Mouse (Mus musculus): ENCODE measurements around the gene Reep3. TPM values are rescaled to one million over a fixed set of nuclear protein-coding genes. Genes with fewer than 3 reads are reported as not detected.

The Reep3 gene
- polyA plus RNA-seq, 1 experiment from 2014 or later, result 46.0 TPM

DNA sequence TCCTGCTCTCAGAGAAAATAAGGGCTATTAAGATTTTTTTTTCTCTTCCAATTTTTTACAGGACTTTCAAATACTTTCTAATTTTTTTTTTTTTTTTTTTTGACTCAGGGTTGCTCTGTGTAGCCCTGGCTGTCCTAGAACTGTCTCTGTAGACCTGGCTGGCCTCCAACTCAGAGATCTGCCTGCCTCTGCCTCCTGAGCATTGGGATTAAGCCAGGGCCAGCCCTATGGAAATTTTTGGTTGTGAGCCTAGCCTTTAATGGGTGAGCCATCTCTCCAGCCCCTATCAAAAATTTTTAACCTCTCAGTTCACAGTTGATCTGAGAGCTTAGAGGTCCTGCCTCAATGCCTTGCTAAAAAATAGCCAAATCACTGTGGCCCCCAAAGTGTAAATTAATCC lies 39.5 kb downstream of the Reep3 start:
- no peak overlapping the region for H3K27ac ChIP-seq (replicated peaks)
- no peak overlapping the region for H3K4me2 ChIP-seq (replicated peaks)
- H3K27me3 ChIP-seq, result no peaks in the 10 kb centered on the region
- H3K9me3 ChIP-seq, result no peaks in the 10 kb centered on the region
- no peak for ATAC-seq (ENCODE audit: low FRiP score, low read depth)
- H3K9ac ChIP-seq (replicated peaks), result no peak overlapping the region
- H3K36me3 ChIP-seq, result no peaks in the 10 kb centered on the region
- peaks cover 31% of the 10 kb centered on the region for H3K4me1 ChIP-seq
- H3K4me3 ChIP-seq, result no peak overlapping the region

DNA sequence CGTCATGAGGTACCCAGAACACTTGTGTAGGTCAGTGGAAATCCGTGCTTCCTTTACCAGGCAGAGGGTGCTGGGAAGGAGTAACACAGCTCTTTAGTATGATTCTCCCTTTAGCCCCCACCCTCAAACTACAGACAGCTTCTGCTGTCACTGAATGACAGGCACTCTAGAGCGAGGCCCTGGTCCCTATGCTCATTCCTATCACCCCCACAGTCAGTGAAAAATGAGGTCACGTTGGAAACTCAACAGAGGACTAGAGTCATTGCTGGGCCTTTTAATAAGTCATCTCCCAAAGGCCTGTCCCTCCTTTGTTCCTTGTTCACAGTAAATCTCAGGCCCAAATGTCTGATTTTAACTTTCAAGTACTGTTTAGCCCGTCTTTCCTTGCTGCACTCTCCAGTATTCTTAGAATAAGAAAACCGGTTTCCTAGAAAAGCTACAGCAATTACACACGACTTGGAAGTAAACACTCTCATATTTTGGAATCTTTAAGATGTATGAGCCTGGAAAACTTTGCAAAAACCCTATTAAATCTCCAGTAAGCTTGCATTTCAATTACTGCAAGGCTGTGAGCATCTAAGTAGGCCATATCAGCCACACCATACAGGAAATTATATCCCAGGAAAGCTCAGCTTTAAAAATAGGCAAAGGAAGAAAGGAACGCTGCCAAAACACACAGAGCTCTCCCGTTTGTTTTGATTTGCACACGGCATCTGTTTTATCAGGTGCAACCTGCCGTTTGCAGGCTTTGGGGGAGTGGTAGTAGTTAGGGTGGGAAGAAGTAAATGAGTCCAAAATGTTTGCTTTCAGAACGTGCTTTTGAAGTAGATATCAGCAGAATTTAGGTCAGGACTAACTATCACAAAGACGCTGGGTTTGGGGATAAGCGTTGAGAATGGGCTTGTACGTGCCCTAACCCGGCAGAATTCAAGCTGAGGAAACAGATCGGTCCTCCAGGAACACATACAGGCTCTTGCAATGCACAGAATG lies 40.6 kb downstream of the Reep3 start:
- ATAC-seq (ENCODE audit: low FRiP score, low read depth), result no peak
- 73% methylated on average over 17 of the region's 17 CpGs for WGBS
- Histone ChIP-seq H3K27me3 (no peaks in the 10 kb centered on the region), H3K4me3 (no peak overlapping the region), H3K4me1 (peaks cover 27% of the 10 kb centered on the region), H3K4me2 (replicated peaks) (no peak overlapping the region), H3K9me3 (no peaks in the 10 kb centered on the region), H3K27ac (replicated peaks) (no peak overlapping the region; the same call in none of the 2 replicates), H3K36me3 (no peaks in the 10 kb centered on the region), H3K9ac (replicated peaks) (no peak overlapping the region)

DNA sequence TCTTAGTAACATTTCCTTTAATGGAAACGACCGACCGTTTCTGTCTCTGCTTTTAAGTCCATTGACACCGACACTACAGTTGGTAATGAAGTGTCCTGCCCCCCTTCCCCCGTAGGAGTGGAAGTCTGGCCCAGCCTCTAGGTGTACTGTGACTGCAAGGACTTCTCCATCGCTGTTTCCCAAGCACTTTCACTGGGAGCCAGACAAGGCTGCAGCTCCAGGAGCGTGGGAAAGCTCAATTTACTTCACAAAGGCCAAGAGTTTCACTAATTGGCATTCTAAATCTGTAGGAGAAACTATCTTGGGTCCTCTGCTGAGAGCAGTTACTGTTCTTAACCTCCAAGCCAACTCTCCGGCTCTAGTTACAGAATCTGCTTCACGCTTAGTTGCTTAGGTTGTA lies 43.3 kb downstream of the Reep3 start:
- WGBS, result 17% methylated on average over 9 of the region's 9 CpGs
- Histone ChIP-seq H3K4me1 (peaks cover 31% of the 10 kb centered on the region), H3K9me3 (no peaks in the 10 kb centered on the region), H3K36me3 (no peaks in the 10 kb centered on the region), H3K4me2 (replicated peaks) (no peak overlapping the region), H3K4me3 (no peak overlapping the region), H3K27me3 (no peaks in the 10 kb centered on the region), H3K9ac (replicated peaks) (no peak overlapping the region), H3K27ac (replicated peaks) (0 out of 2 replicates have a peak overlapping the region, but pooled peaks have one; percentile 39)
- no peak for ATAC-seq (ENCODE audit: low FRiP score, low read depth)

DNA sequence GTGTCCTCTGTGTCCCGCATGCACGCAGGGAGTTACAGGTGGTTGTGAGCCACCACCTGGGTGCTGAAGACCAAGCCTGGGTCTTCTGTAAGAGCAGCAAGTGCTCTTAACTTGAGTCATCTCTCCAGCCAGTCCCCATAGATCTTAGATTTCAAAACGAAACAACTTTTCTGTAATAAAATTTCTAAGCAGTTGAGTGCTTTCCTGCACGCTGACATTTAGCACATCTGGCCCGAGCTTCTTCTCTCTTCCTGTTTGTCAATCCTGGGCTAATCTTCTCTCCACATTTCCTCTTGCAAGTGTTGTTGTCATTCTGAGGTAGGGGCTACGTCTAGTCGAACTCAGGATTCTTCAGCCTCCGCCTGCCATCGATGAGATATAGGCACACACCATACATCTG lies 44.3 kb downstream of the Reep3 start:
- no peak overlapping the region for H3K9ac ChIP-seq (replicated peaks)
- H3K27me3 ChIP-seq, result no peaks in the 10 kb centered on the region
- 81% methylated on average over 9 of the region's 9 CpGs for WGBS
- ATAC-seq (ENCODE audit: low FRiP score, low read depth), result no peak
- no peak overlapping the region for H3K4me3 ChIP-seq
- H3K36me3 ChIP-seq, result no peaks in the 10 kb centered on the region
- no peaks in the 10 kb centered on the region for H3K9me3 ChIP-seq
- no peak overlapping the region for H3K4me2 ChIP-seq (replicated peaks)
- H3K27ac ChIP-seq (replicated peaks), result 0 out of 2 replicates have a peak overlapping the region, but pooled peaks have one; percentile 22
- H3K4me1 ChIP-seq, result peaks cover 29% of the 10 kb centered on the region

DNA sequence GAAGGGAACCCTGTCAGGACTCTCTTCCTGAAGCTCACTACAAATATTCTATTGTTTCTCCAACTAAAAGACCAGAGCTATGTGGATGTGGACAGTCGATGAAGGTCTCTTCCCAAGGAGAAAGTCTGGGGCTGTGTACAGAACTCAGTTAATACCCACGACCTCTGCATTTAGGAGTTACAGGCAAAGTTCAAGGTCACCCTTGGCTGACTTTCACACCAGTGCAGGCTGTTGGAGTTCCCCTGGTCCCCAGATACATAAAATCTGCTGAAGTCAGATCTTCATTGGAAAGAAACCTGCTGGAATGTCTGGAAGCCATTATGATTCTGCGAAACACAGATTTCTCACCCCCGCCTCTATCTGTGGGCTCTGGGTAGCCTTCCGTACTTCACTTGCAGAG lies 45.3 kb downstream of the Reep3 start:
- H3K27ac ChIP-seq (replicated peaks), result no peak overlapping the region
- no peak for ATAC-seq (ENCODE audit: low FRiP score, low read depth)
- no peak overlapping the region for H3K9ac ChIP-seq (replicated peaks)
- H3K27me3 ChIP-seq, result no peaks in the 10 kb centered on the region
- no peaks in the 10 kb centered on the region for H3K36me3 ChIP-seq
- no peaks in the 10 kb centered on the region for H3K9me3 ChIP-seq
- H3K4me2 ChIP-seq (replicated peaks), result no peak overlapping the region
- H3K4me3 ChIP-seq, result no peak overlapping the region
- peaks cover 33% of the 10 kb centered on the region for H3K4me1 ChIP-seq
- WGBS, result 73% methylated on average over 5 of the region's 5 CpGs

DNA sequence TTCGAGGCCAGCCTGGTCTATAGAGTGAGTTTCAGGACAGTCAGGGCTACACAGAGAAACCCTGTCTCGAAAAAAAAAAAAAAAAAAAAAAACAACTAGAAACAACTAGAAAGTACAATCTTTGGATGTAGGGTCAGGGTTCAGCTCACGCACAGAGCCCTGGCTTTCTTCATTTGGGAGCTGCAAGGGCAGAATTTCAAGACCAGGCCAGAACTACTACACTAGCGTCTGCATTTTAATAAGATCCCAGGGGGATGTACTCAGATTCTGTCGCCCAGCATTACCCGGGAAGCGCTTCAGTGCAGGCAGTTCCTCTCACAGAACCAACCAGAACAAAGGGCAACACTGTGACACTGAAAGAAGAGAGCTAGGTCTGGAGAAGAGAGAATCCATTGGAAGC lies 46.0 kb downstream of the Reep3 start:
- no peak for ATAC-seq (ENCODE audit: low FRiP score, low read depth)
- Histone ChIP-seq H3K9me3 (no peaks in the 10 kb centered on the region), H3K9ac (replicated peaks) (no peak overlapping the region), H3K4me2 (replicated peaks) (no peak overlapping the region), H3K4me3 (no peak overlapping the region), H3K4me1 (peaks cover 33% of the 10 kb centered on the region), H3K36me3 (no peaks in the 10 kb centered on the region), H3K27ac (replicated peaks) (no peak overlapping the region), H3K27me3 (no peaks in the 10 kb centered on the region)
- 72% methylated on average over 6 of the region's 7 CpGs for WGBS

DNA sequence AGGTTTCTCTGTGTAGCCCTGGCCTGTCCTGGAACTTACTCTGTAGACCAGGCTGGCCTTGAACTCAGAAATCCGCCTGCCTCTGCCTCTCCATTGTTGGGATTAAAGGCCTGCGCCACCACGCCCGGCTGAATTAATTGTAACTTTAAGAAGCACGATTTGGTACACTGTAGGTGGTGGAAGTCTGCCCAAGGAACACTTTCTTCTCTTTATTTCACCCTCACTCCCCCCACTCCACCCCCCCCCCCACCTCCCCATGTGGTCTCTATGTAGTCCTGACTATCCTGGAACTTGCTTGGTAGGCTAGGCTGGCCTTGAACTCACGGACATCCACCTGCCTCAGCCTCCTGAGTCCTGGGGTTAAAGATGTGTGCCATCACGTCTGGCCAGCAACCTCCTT lies 47.1 kb downstream of the Reep3 start:
- H3K36me3 ChIP-seq, result no peaks in the 10 kb centered on the region
- no peak overlapping the region for H3K9ac ChIP-seq (replicated peaks)
- ATAC-seq (ENCODE audit: low FRiP score, low read depth), result no peak
- no peak overlapping the region for H3K4me3 ChIP-seq
- 88% methylated on average over 7 of the region's 7 CpGs for WGBS
- no peak overlapping the region for H3K27ac ChIP-seq (replicated peaks)
- H3K4me2 ChIP-seq (replicated peaks), result no peak overlapping the region
- H3K9me3 ChIP-seq, result no peaks in the 10 kb centered on the region
- peaks cover 39% of the 10 kb centered on the region for H3K4me1 ChIP-seq
- H3K27me3 ChIP-seq, result no peaks in the 10 kb centered on the region

DNA sequence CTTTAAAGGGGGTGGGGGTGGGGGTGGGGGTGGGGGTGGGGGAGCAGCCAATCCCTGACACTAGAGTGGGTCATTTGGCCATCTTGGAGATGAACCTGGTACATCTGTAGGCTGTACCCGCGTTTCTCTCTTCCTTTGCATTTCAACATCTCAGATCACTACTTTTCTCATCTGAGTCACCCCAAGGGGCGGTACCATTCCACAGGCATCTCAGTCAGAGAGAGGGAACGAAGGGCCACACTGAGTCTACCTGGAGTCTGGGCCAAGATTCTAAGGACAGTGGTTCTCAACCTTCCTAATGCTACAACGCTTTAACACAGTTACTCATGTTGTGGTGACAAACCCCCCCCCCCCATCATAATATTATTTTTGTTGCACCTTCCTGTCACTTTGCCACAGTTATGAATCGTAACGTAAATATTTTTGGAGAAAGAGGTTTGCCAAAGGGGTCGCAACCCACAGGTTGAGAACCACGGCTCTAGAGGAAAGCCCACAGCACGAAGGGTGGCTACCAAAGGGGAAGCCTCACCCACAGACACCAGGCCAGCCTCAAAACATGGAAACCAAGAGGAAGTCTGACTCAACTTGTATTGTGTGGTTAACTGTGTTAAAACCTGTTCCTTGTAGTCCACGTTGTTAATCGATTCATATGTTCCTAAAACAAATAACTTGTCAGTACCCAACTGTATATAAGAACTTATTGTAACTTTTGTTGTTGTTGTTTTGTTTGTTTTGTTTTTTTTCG lies 47.7 kb downstream of the Reep3 start:
- Histone ChIP-seq H3K36me3 (no peaks in the 10 kb centered on the region), H3K27ac (replicated peaks) (no peak overlapping the region), H3K4me2 (replicated peaks) (no peak overlapping the region), H3K9me3 (no peaks in the 10 kb centered on the region), H3K4me3 (no peak overlapping the region), H3K9ac (replicated peaks) (no peak overlapping the region), H3K27me3 (no peaks in the 10 kb centered on the region), H3K4me1 (peaks cover 36% of the 10 kb centered on the region)
- no peak for ATAC-seq (ENCODE audit: low FRiP score, low read depth)
- WGBS, result 91% methylated on average over 13 of the region's 13 CpGs

DNA sequence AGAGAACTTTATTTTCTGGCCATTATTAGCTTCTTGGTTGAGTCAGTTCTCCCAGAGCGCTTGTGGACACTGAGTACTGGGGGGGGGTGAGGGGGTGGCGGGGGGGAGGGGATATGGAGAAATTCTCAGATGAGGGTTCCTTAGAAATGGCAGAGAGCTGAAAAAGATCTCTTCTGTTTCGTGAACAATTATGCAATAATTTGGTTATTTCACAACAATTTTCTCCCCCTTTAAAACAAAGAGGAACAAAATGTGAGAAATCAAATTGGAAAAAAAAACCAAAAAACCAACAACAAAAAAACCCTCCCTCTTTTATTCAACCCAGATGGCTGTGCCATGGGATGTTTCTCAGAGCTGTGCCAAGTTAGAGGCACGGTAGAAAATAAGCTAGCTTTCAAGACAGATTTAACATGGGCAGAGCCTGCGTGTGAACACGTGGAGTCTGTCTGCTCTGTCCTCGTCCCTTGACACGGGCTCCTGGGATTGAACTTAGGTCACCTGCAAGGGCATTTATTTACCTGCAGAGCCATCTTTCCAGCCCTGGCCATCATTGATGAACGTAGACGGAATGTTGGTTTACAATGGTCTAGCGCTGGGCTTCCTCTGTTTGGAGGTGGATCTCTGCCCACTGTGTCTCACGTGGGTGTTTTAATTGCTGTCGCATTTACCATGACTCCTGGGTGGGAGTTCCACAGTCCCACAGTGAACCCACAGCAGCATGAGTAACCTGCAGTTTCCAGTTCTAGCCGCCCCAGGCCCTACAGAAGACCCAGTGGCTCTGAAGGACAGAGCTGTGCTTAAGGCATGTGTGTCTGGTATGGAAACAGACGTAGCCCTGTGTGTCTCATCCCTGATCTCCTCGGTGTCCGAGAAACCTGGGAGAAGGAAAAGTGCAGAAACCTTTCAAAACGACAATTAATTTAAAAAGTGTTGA lies 48.8 kb downstream of the Reep3 start:
- Histone ChIP-seq H3K9me3 (no peaks in the 10 kb centered on the region), H3K9ac (replicated peaks) (no peak overlapping the region), H3K36me3 (no peaks in the 10 kb centered on the region), H3K4me3 (no peak overlapping the region), H3K4me2 (replicated peaks) (no peak overlapping the region), H3K27ac (replicated peaks) (no peak overlapping the region), H3K4me1 (peaks cover 28% of the 10 kb centered on the region), H3K27me3 (no peaks in the 10 kb centered on the region)
- WGBS, result 90% methylated on average over 18 of the region's 18 CpGs
- ATAC-seq (ENCODE audit: low FRiP score, low read depth), result no peak

DNA sequence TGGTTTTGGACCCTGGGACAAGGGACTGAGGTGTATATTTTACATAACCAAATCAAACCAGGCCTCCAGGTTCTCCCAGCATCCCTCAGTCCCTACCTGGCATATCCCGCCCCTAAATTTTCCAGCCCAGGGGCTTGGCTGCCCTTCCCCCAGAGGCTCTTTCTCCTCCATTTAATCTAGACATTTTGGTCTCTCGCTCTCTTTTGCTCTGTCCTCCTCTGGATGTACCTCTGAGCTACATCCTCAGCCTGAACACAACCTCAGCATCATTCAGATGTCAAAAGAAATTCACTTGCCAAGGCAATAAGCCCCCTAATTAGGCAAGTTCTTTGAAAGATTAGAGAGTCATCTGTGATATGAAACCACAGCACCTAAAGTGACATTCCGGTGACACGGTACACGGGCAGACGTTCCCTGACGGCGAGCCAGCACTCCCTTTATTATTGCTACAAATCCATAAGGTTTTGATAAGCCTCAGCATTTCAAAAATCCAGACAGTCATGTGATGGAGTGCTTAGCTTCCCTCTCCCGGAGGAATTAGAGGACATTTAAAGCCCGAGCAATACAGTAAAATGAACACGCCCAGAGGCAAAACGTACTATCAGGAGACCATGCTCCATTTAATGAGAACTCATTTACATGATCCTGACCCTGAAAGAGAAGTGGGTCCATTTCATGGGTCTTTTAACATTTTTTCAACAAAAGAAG lies 51.4 kb downstream of the Reep3 start:
- no peaks in the 10 kb centered on the region for H3K9me3 ChIP-seq
- H3K9ac ChIP-seq (replicated peaks), result no peak overlapping the region
- no peaks in the 10 kb centered on the region for H3K36me3 ChIP-seq
- H3K27me3 ChIP-seq, result no peaks in the 10 kb centered on the region
- WGBS, result 59% methylated on average over 12 of the region's 12 CpGs
- peaks cover 14% of the 10 kb centered on the region for H3K4me1 ChIP-seq
- peak overlapping the region; percentile 67 for H3K27ac ChIP-seq (replicated peaks)
- no peak overlapping the region for H3K4me3 ChIP-seq
- peak; percentile 73 for ATAC-seq (ENCODE audit: low FRiP score, low read depth)
- H3K4me2 ChIP-seq (replicated peaks), result 0 out of 2 replicates have a peak overlapping the region, but pooled peaks have one; percentile 0

DNA sequence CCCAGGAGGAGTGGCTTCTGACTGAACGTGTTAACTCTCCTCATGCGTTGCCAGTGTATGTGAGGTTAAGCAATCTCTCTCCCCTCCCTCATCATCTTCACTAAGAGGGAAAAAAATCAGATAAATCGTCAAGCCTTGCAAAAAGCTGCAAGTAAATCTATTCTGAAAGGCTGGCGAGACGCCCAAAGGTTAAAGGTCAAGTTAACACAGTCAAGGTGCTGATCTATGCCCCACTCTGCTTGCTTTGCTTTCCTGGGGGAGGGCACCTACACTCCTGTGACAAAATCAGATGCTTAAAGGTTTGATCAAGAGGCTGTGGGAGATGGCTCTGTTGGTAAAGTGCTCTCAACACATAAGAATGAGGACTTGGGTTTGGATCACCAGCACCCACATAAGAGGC lies 52.4 kb downstream of the Reep3 start:
- no peak overlapping the region for H3K4me2 ChIP-seq (replicated peaks)
- H3K27me3 ChIP-seq, result no peaks in the 10 kb centered on the region
- WGBS, result 66% methylated on average over 5 of the region's 5 CpGs
- H3K9me3 ChIP-seq, result no peaks in the 10 kb centered on the region
- H3K4me1 ChIP-seq, result peaks cover 14% of the 10 kb centered on the region
- ATAC-seq (ENCODE audit: low FRiP score, low read depth), result no peak
- H3K36me3 ChIP-seq, result no peaks in the 10 kb centered on the region
- no peak overlapping the region; the same call in 1 of the 2 replicates for H3K27ac ChIP-seq (replicated peaks)
- H3K4me3 ChIP-seq, result no peak overlapping the region
- H3K9ac ChIP-seq (replicated peaks), result no peak overlapping the region
